Mouse (Mus musculus): Measurements from ENCODE around the gene Kcnj8. TPM values are rescaled to one million over a fixed set of nuclear protein-coding genes. Genes with fewer than 3 reads are reported as not detected.

Kcnj8 gene
- total and polyA plus RNA-seq, 3 experiments, result not detected

- no peaks in the 10 kb centered on the region for H3K79me2 ChIP-seq (ENCODE audit: control insufficient read depth, insufficient read depth, low read length, poor library complexity)
- TF ChIP-seq KAT2A (conservative IDR thresholded peaks at IDR 0.05; ENCODE audit: low read depth, low read length) (no peak), TCF12 (IDR thresholded peaks at IDR 0.05; ENCODE audit: low read depth, low read length) (no peak), USF1 (IDR thresholded peaks at IDR 0.05; ENCODE audit: low read depth, low read length) (no peak), MAZ (IDR thresholded peaks at IDR 0.05; ENCODE audit: low read depth, low read length) (no peak), NRF1 (IDR thresholded peaks at IDR 0.05; ENCODE audit: insufficient read depth, low read depth, low read length, poor library complexity, severe bottlenecking) (no peak)
- no peak overlapping the region for H3K4me3 ChIP-seq (ENCODE audit: control insufficient read depth in 1 of 2, insufficient read depth in 1 of 2, low read depth in 2 of 2, low read length in 2 of 2)
- no peak overlapping the region for H3K27ac ChIP-seq (ENCODE audit: control insufficient read depth, low read depth, low read length)
- no peaks in the 10 kb centered on the region for H3K27me3 ChIP-seq (ENCODE audit: control insufficient read depth in 1 of 2, insufficient read depth in 2 of 2, low read length in 2 of 2)
- H3K9ac ChIP-seq (ENCODE audit: control insufficient read depth, low read depth, low read length, poor library complexity, severe bottlenecking), result no peak overlapping the region
- no peak for DNase-seq (ENCODE audit: low read depth, low spot score)
- no peaks in the 10 kb centered on the region for H3K4me1 ChIP-seq (ENCODE audit: control insufficient read depth in 1 of 2, insufficient read depth in 2 of 2, low read length in 2 of 2)
- H3K36me3 ChIP-seq (ENCODE audit: control insufficient read depth in 1 of 2, insufficient read depth in 2 of 2, low read length in 2 of 2), result no peaks in the 10 kb centered on the region
- H3K9me3 ChIP-seq (replicated peaks; ENCODE audit: insufficient read depth, low read length), result no peaks in the 10 kb centered on the region
Measured at GRCm38 (mm10) chr6:142572876-142573275, 1.5 kb upstream of the Kcnj8 start.

DNA sequence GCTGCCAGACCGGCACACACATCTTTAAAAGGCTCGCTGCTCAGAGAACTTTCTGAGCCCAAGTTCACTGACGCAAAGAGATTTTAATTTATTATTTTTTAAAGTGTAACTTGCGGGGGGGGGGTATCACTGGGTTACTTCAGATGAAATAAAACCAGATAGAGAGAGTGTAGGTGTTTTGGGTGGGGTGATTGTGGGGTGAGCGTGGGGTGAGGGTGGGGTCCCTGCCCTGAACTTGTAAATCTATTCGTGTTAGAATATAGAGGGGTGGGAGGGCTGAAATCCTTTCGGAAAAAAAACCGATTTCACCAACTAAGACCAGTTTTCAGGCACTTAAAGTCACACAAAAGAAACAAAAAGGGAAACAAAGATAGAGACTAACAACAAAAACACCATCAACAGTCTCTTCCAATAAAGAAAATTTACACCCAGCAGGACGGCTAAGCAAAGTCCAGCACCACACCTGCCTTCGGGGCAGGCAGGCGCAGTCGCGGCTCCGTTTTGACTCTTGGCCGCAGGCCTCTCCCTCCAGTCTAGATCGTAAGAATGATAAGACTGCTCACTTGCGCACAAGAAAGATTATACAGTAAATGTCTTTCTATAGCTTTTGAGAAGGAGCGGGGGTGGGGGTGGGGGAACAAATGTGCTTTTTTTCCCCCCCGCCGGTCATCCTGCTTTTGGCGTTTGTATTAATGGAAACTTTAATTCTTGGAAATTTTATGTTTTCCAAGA lies 381 bp upstream of the Kcnj8 start:
- H3K4me3 ChIP-seq (ENCODE audit: control insufficient read depth in 1 of 2, insufficient read depth in 1 of 2, low read depth in 2 of 2, low read length in 2 of 2), result no peak overlapping the region
- no peak overlapping the region for H3K9ac ChIP-seq (ENCODE audit: control insufficient read depth, low read depth, low read length, poor library complexity, severe bottlenecking)
- no peaks in the 10 kb centered on the region for H3K36me3 ChIP-seq (ENCODE audit: control insufficient read depth in 1 of 2, insufficient read depth in 2 of 2, low read length in 2 of 2)
- no peaks in the 10 kb centered on the region for H3K9me3 ChIP-seq (replicated peaks; ENCODE audit: insufficient read depth, low read length)
- no peak overlapping the region for H3K27ac ChIP-seq (ENCODE audit: control insufficient read depth, low read depth, low read length)
- no peak for DNase-seq (ENCODE audit: low read depth, low spot score)
- H3K4me1 ChIP-seq (ENCODE audit: control insufficient read depth in 1 of 2, insufficient read depth in 2 of 2, low read length in 2 of 2), result no peaks in the 10 kb centered on the region
- H3K79me2 ChIP-seq (ENCODE audit: control insufficient read depth, insufficient read depth, low read length, poor library complexity), result no peaks in the 10 kb centered on the region
- H3K27me3 ChIP-seq (ENCODE audit: control insufficient read depth in 1 of 2, insufficient read depth in 2 of 2, low read length in 2 of 2), result no peaks in the 10 kb centered on the region
- no peak for TF ChIP-seq USF1 (IDR thresholded peaks at IDR 0.05; ENCODE audit: low read depth, low read length)

DNA sequence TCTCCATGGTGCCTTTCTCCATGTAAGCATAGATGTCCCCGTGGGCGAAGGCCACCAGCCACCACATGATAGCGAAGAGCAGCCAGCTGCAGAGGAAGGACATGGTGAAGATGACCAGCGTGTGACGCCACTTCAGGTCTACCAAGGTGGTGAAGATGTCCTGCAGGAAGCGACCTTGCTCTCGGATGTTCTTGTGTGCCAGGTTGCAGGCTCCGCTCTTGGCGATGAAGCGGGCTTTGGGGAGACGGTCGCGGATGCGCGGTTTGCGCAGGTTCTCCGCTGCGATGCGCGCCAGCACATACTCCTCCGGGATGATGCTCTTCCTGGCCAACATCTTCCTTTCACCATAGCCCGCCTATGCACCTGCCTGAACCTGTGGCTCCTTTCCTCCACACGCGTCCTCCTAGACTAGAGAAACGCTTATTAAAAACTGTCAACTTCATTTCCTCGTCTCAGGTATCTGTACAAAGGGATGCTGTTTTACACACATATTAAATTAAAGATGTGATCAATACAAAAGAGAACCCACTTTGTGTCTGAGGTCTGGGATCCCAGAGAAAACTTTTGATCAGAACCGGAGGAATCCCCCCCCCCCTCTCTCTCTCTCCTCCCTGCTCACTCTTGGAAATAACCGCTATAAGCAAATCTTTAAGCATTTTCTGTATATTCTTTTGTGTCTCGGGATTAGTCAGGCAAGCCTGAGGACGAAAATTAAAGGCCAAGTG lies 1.2 kb downstream of the Kcnj8 start:
- H3K9me3 ChIP-seq (replicated peaks; ENCODE audit: insufficient read depth, low read length), result no peaks in the 10 kb centered on the region
- H3K9ac ChIP-seq (ENCODE audit: control insufficient read depth, low read depth, low read length, poor library complexity, severe bottlenecking), result no peak overlapping the region
- H3K79me2 ChIP-seq (ENCODE audit: control insufficient read depth, insufficient read depth, low read length, poor library complexity), result no peaks in the 10 kb centered on the region
- no peak for DNase-seq (ENCODE audit: low read depth, low spot score)
- H3K4me3 ChIP-seq (ENCODE audit: control insufficient read depth in 1 of 2, insufficient read depth in 1 of 2, low read depth in 2 of 2, low read length in 2 of 2), result no peak overlapping the region
- H3K27ac ChIP-seq (ENCODE audit: control insufficient read depth, low read depth, low read length), result no peak overlapping the region
- no peaks in the 10 kb centered on the region for H3K36me3 ChIP-seq (ENCODE audit: control insufficient read depth in 1 of 2, insufficient read depth in 2 of 2, low read length in 2 of 2)
- H3K4me1 ChIP-seq (ENCODE audit: control insufficient read depth in 1 of 2, insufficient read depth in 2 of 2, low read length in 2 of 2), result no peaks in the 10 kb centered on the region
- TF ChIP-seq TCF12 (IDR thresholded peaks at IDR 0.05; ENCODE audit: low read depth, low read length) (no peak), GABPA (IDR thresholded peaks at IDR 0.05; ENCODE audit: low read depth, low read length) (no peak), ZC3H11A (IDR thresholded peaks at IDR 0.05; ENCODE audit: low read depth, low read length) (no peak), ZMIZ1 (IDR thresholded peaks at IDR 0.05; ENCODE audit: low read depth, low read length) (no peak), MXI1 (IDR thresholded peaks at IDR 0.05; ENCODE audit: low read depth, low read length) (no peak), KAT2A (conservative IDR thresholded peaks at IDR 0.05; ENCODE audit: low read depth, low read length) (no peak), ETS1 (IDR thresholded peaks at IDR 0.05; ENCODE audit: low read depth, low read length) (no peak), SMC3 (IDR thresholded peaks at IDR 0.05; ENCODE audit: low read depth, low read length) (no peak), ELF1 (IDR thresholded peaks at IDR 0.05; ENCODE audit: low read depth, low read length) (no peak), MAX (IDR thresholded peaks at IDR 0.05; ENCODE audit: low read length) (no peak), CHD1 (IDR thresholded peaks at IDR 0.05; ENCODE audit: low read depth, low read length) (no peak)
- no peaks in the 10 kb centered on the region for H3K27me3 ChIP-seq (ENCODE audit: control insufficient read depth in 1 of 2, insufficient read depth in 2 of 2, low read length in 2 of 2)

Measured in MEL (cell line).